Mouse (Mus musculus) small intestine, adult 2 months (tissue): ENCODE measurements at regions not wholly inside any gene's neighbourhood (a gene's known extent, or its start where the extent isn't known, plus 50 kb on each side); places are given as distances from the start of the nearest gene placed in this dataset.

Experiments
- CTCF ChIP-seq: fragments of 200-500 bp; IDR thresholded peaks from 2 replicates; pipeline ENCODE4 v1.5.1; 2012; ENCODE audit warnings: low read depth, mild to moderate bottlenecking, control low read depth, inconsistent platforms, low read length, moderate library complexity, mixed read lengths; ENCODE audit not compliant: insufficient replicate concordance, insufficient read length; ENCODE audit errors: extremely low read depth
- POLR2A ChIP-seq: fragments of 200-500 bp; IDR thresholded peaks from 2 replicates; pipeline ENCODE4 v1.6.1; 2012; ENCODE audit warnings: low read depth, mild to moderate bottlenecking, control low read depth, inconsistent platforms, low read length, moderate library complexity

- TF ChIP-seq CTCF (no peak), POLR2A (no peak)
Measured at GRCm38 (mm10) chr11:24426995-24427883, 349.4 kb downstream of the Bcl11a start.
